In genomic region chr10:69151045-69151444, GRCm38 (mm10) we compare ENCODE assay signal across 8 mouse cellular contexts. TPM values are rescaled to one million over a fixed set of nuclear protein-coding genes. Genes with fewer than 3 reads are reported as not detected.
DNase-seq lines count a peak whose midpoint lies in the region; ATAC-seq lines count a peak whose summit lies in the region.

Rhobtb1 (plus strand) TSS chr10:69151434.

- no peaks in the 10 kb centered on the region for H3K36me3 ChIP-seq in embryonic facial prominence, embryonic 11.5 days (replicated peaks; ENCODE audit: control insufficient read depth, insufficient read depth, low read depth, low read length)
- H3K36me3 ChIP-seq in limb, embryonic 11.5 days (ENCODE audit: control insufficient read depth, insufficient read depth, low read length) = no peaks in the 10 kb centered on the region
- no peaks in the 10 kb centered on the region for H3K36me3 ChIP-seq in stomach, embryonic 16.5 days (ENCODE audit: control insufficient read depth, insufficient read depth, low read length)

- no peak within 1 kb of the TSS for H3K27ac ChIP-seq in embryonic facial prominence, embryonic 11.5 days (replicated peaks; ENCODE audit: low read depth, low read length)
- H3K27ac ChIP-seq in limb, embryonic 11.5 days (replicated peaks; ENCODE audit: low read depth, low read length) = no peak within 1 kb of the TSS
- no peak within 1 kb of the TSS for H3K27ac ChIP-seq in stomach, embryonic 16.5 days (ENCODE audit: low read length)

- no peak for ATAC-seq in embryonic facial prominence, embryonic 11.5 days (replicated peaks; ENCODE audit: insufficient number of reproducible peaks, low FRiP score, low TSS enrichment, low read depth)
- ATAC-seq in limb, embryonic 11.5 days (ENCODE audit: insufficient number of reproducible peaks, low FRiP score, low TSS enrichment, low read depth) = no peak
- peak; percentile 84 for ATAC-seq in stomach, embryonic 16.5 days (ENCODE audit: insufficient read depth, low FRiP score)

- no peaks in the 10 kb centered on the region for H3K9me3 ChIP-seq in embryonic facial prominence, embryonic 11.5 days (replicated peaks; ENCODE audit: control insufficient read depth, low read length)
- H3K9me3 ChIP-seq in limb, embryonic 11.5 days (ENCODE audit: control insufficient read depth, low read length) = no peaks in the 10 kb centered on the region
- no peaks in the 10 kb centered on the region for H3K9me3 ChIP-seq in stomach, embryonic 16.5 days (replicated peaks; ENCODE audit: control insufficient read depth, low read length)

- DNase-seq in adrenal gland, adult 8-10 months = no peak
- DNase-seq in adrenal gland, adult (ENCODE audit: inconsistent age in 2 of 2, low spot score in 1 of 2) = no peak
- DNase-seq in embryonic facial prominence, embryonic 11.5 days (ENCODE audit: low spot score) = no peak
- no peak for DNase-seq in heart, postnatal 10 days
- no peak for DNase-seq in limb, embryonic 11.5 days (ENCODE audit: low spot score)
- DNase-seq in thymus, postnatal 14 days = no peak
- DNase-seq in testis, postnatal 14 days (ENCODE audit: low spot score) = no peak

- H3K4me3 ChIP-seq in embryonic facial prominence, embryonic 11.5 days (ENCODE audit: low read depth, low read length) = no peak within 1 kb of the TSS
- H3K4me3 ChIP-seq in limb, embryonic 11.5 days (ENCODE audit: low read depth, low read length) = no peak within 1 kb of the TSS
- peak within 1 kb of the TSS; percentile 29 for H3K4me3 ChIP-seq in stomach, embryonic 16.5 days (replicated peaks; ENCODE audit: low read length)

- H3K4me1 ChIP-seq in embryonic facial prominence, embryonic 11.5 days (ENCODE audit: control insufficient read depth, insufficient read depth, low read length) = no peaks in the 10 kb centered on the region
- H3K4me1 ChIP-seq in limb, embryonic 11.5 days (ENCODE audit: control insufficient read depth, insufficient read depth, low read length) = no peaks in the 10 kb centered on the region
- H3K4me1 ChIP-seq in stomach, embryonic 16.5 days (ENCODE audit: control insufficient read depth, insufficient read depth, low read length) = 0 out of 2 replicates have a peak, but pooled peaks cover 2% of the 10 kb centered on the region

- WGBS in embryonic facial prominence, embryonic 11.5 days = 74% methylated on average over 20 of the region's 20 CpGs
- 83% methylated on average over 20 of the region's 20 CpGs for WGBS in limb, embryonic 11.5 days
- 45% methylated on average over 20 of the region's 20 CpGs for WGBS in stomach, embryonic 16.5 days

- no peak within 1 kb of the TSS for H3K4me2 ChIP-seq in embryonic facial prominence, embryonic 11.5 days (ENCODE audit: low read depth, low read length)
- no peak within 1 kb of the TSS for H3K4me2 ChIP-seq in limb, embryonic 11.5 days (ENCODE audit: low read depth, severe bottlenecking)
- H3K4me2 ChIP-seq in stomach, embryonic 16.5 days (ENCODE audit: low read depth, low read length) = peak within 1 kb of the TSS; percentile 32

- H3K27me3 ChIP-seq in embryonic facial prominence, embryonic 11.5 days (ENCODE audit: control insufficient read depth, insufficient read depth, low read length) = no peaks in the 10 kb centered on the region
- no peaks in the 10 kb centered on the region for H3K27me3 ChIP-seq in limb, embryonic 11.5 days (ENCODE audit: control insufficient read depth, insufficient read depth, low read length)
- no peaks in the 10 kb centered on the region for H3K27me3 ChIP-seq in stomach, embryonic 16.5 days (ENCODE audit: control insufficient read depth, insufficient read depth, low read length)

- intact Hi-C loops in heart, postnatal 10 days (cut with DNase I) = no loop called here

- no peak within 1 kb of the TSS for H3K9ac ChIP-seq in embryonic facial prominence, embryonic 11.5 days (replicated peaks; ENCODE audit: low read length)
- no peak within 1 kb of the TSS for H3K9ac ChIP-seq in limb, embryonic 11.5 days (ENCODE audit: low read length)
- H3K9ac ChIP-seq in stomach, embryonic 16.5 days (ENCODE audit: low read length) = peak within 1 kb of the TSS; percentile 46

RNA-seq across cellular contexts. Expression of gene Rhobtb1, which starts in this region (rescaled TPM):
- 10 to 100 TPM in 3 of 4 experiments, 1 to 10 TPM in 1; 9.6 to 14.1 (median 13.2) TPM for total RNA-seq in adrenal gland, adult 8-10 months (2022)
- polyA plus RNA-seq in embryonic facial prominence, embryonic 11.5 days (2014; fragmentation: Nextera tagmentation; extraction: Ambion mirVana) = 17.5 and 18.4 TPM in 2 replicates
- total RNA-seq in heart, postnatal 10 days (2021) = 100 to 1,000 TPM in 1 of 2 experiments, 10 to 100 TPM in 1; 63.9 to 131 TPM
- polyA plus RNA-seq in limb, embryonic 11.5 days (2014; fragmentation: Nextera tagmentation; extraction: Ambion mirVana) = 23.8 and 25.9 TPM in 2 replicates
- polyA plus RNA-seq in stomach, embryonic 16.5 days (2015; fragmentation: Nextera tagmentation; extraction: Ambion mirVana) = 28.1 and 33.2 TPM in 2 replicates

Comparison
In these comparisons a context has a peak if more than half of its experiments do, and no peak if none do; other contexts are left out.
1. RNA of gene Rhobtb1 (total RNA-seq): 63.9 to 131 TPM in heart, postnatal 10 days; 9.6 to 14.1 TPM in adrenal gland, adult 8-10 months; every median in the first group is over 4 times any median in the second.